Mouse (Mus musculus) hindbrain, embryonic 15.5 days (tissue): ENCODE data around the gene Zmynd12. TPM values are rescaled to one million over a fixed set of nuclear protein-coding genes. Genes with fewer than 3 reads are reported as not detected.

ENCODE experiments used
- ATAC-seq: fragments of 200-750 bp; cut with Nextera tagmentation; 2 replicates; pipeline ENCODE4 v1.8.0; 2017; ENCODE audit warnings: low read depth, moderate number of reproducible peaks, moderate TSS enrichment; ENCODE audit not compliant: low FRiP score
- H3K27ac ChIP-seq: fragments of 300-500 bp; sonication (generic); replicated peaks from 2 replicates; pipeline ENCODE4 v1.5.1; 2015; ENCODE audit warnings: mild to moderate bottlenecking, inconsistent platforms
- H3K27me3 ChIP-seq: fragments of 300-500 bp; sonication (generic); 2 replicates; pipeline ENCODE4 v1.6.1; 2015; ENCODE audit warnings: control low read depth, inconsistent platforms
- H3K36me3 ChIP-seq: fragments of 300-500 bp; sonication (generic); 2 replicates; pipeline ENCODE4 v1.6.1; 2015; ENCODE audit warnings: control low read depth, inconsistent platforms
- H3K4me1 ChIP-seq: fragments of 300-500 bp; sonication (generic); replicated peaks from 2 replicates; pipeline ENCODE4 v1.6.1; 2015; ENCODE audit warnings: control low read depth, inconsistent platforms
- H3K4me2 ChIP-seq: fragments of 300-500 bp; sonication (generic); 2 replicates; pipeline ENCODE4 v1.6.1; 2015; ENCODE audit warnings: moderate library complexity, mild to moderate bottlenecking, inconsistent platforms
- H3K4me3 ChIP-seq: fragments of 300-500 bp; sonication (generic); 2 replicates; pipeline ENCODE4 v1.5.1; 2015; ENCODE audit warnings: mild to moderate bottlenecking, inconsistent platforms
- H3K9ac ChIP-seq: fragments of 300-500 bp; sonication (generic); 2 replicates; pipeline ENCODE4 v1.6.1; 2015; ENCODE audit warnings: inconsistent platforms
- H3K9me3 ChIP-seq: fragments of 300-500 bp; sonication (generic); 2 replicates; pipeline ENCODE4 v1.6.1; 2016; ENCODE audit warnings: control low read depth, inconsistent platforms
- WGBS: fragments of 180-500 bp; shearing (Covaris S2); methylation state at CpG from one replicate; pipeline ENCODE4 v1.1.7; 2015; 5-methylcytosine and 5-hydroxymethylcytosine counted together
- polyA plus RNA-seq: library from polyadenylated mRNA; unstranded; fragments of >200 nt; fragmentation: Nextera tagmentation; extraction: Ambion mirVana; gene quantifications from 2 replicates; pipeline ENCODE4 v1.2.1, GENCODE M21; 2015

Zmynd12 gene
- polyA plus RNA-seq = 0.35 and 0.47 TPM in 2 replicates

- ATAC-seq = peak; percentile 96
- Histone ChIP-seq H3K9ac (peak within 1 kb of the TSS; percentile 73), H3K36me3 (no peaks in the 10 kb centered on the region), H3K9me3 (no peaks in the 10 kb centered on the region), H3K27ac (peak within 1 kb of the TSS; percentile 94), H3K4me3 (peak within 1 kb of the TSS; percentile 71), H3K27me3 (no peaks in the 10 kb centered on the region), H3K4me2 (peak within 1 kb of the TSS; percentile 87), H3K4me1 (peaks cover 22% of the 10 kb centered on the region)
- under 1% methylated on average over 52 of the region's 52 CpGs for WGBS
Measured at GRCm38 (mm10) chr4:119422294-119422964, at the start of gene Zmynd12, which contains the start of gene Ppcs. Gene Zmynd12, plus strand, starts transcription at chr4:119422814. Gene Ppcs, minus strand, starts transcription at chr4:119422420.

DNA sequence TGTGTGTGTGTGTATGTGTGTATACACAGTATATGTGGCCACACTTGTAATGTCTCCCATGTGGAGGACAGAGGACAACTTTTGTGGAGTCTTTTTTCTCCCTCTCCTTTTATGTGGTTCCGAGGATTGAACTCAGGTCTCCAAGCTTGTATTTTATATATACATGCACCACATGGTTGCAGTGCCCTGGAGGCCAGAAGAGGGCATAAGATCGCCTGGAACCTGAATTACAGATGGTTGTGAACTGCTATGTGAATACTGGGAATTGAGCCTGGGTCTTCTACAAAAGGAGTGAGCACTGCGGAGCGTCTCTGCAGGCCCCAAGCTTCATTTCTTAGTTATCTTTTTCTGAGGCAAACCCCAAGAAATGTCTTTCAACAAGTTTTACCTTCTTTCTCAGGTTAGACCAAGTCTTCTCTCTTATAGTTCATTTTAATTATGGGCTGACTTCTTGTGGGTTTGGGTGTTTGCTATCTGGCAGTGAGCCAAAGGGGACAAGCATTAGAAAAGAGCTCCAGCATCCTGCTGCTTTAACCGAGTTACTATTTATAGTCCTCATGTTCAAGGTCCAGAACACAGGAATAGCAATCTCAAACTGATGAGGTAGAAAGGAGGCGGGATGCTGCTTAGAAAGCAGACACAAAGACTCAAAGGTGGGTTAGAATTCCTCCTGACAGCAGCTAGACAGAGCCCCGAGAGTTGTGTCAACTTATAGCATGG lies 41.0 kb upstream of the Zmynd12 start:
- Histone ChIP-seq H3K27me3 (no peaks in the 10 kb centered on the region), H3K4me1 (no peaks in the 10 kb centered on the region), H3K36me3 (no peaks in the 10 kb centered on the region), H3K9ac (no peak overlapping the region), H3K4me2 (no peak overlapping the region), H3K27ac (no peak overlapping the region), H3K9me3 (no peaks in the 10 kb centered on the region), H3K4me3 (no peak overlapping the region)
- ATAC-seq = no peak
- WGBS = 77% methylated on average over 7 of the region's 7 CpGs

- Histone ChIP-seq H3K4me1 (no peaks in the 10 kb centered on the region), H3K36me3 (peaks cover 16% of the 10 kb centered on the region; the same call in 1 of the 2 replicates), H3K27ac (no peak overlapping the region), H3K9me3 (no peaks in the 10 kb centered on the region), H3K27me3 (no peaks in the 10 kb centered on the region), H3K9ac (no peak overlapping the region), H3K4me2 (no peak overlapping the region), H3K4me3 (no peak overlapping the region)
- no peak for ATAC-seq
- 37% methylated on average over 3 of the region's 3 CpGs for WGBS
Measured at GRCm38 (mm10) chr4:119389184-119389583, 33.4 kb upstream of the Zmynd12 start.

DNA sequence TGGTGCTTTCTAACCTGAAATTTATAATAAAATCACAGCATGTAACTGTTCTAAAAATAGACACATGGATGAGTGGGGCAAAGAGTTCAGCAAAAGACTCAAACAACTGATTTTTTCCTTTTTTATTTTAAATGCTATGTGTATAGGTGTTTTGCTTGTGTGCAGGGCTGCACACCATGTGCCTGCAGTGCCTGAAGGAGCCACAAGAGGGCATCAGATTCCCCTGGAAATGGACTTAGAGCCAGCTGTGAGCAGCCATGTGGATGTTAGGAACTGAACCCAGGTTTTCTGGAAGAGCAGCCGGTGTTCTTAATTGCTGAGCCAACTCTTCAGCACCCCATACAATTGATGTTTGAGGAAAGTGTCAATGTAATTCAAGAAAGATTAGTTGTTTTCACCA lies 32.2 kb upstream of the Zmynd12 start:
- ATAC-seq = no peak
- WGBS = 82% methylated on average over 1 of the region's 1 CpGs
- no peaks in the 10 kb centered on the region for H3K9me3 ChIP-seq
- no peaks in the 10 kb centered on the region for H3K27me3 ChIP-seq
- H3K9ac ChIP-seq = no peak overlapping the region
- no peak overlapping the region for H3K27ac ChIP-seq
- no peaks in the 10 kb centered on the region for H3K4me1 ChIP-seq
- H3K36me3 ChIP-seq = peaks cover 16% of the 10 kb centered on the region; the same call in 1 of the 2 replicates
- no peak overlapping the region for H3K4me3 ChIP-seq
- no peak overlapping the region for H3K4me2 ChIP-seq

- Histone ChIP-seq H3K36me3 (peaks cover 24% of the 10 kb centered on the region), H3K9ac (no peak overlapping the region), H3K27me3 (no peaks in the 10 kb centered on the region), H3K27ac (no peak overlapping the region), H3K4me2 (no peak overlapping the region), H3K4me3 (no peak overlapping the region), H3K4me1 (no peaks in the 10 kb centered on the region), H3K9me3 (peaks cover 11% of the 10 kb centered on the region)
- 81% methylated on average over 7 of the region's 7 CpGs for WGBS
- ATAC-seq = no peak
Measured at GRCm38 (mm10) chr4:119398751-119399150, 23.9 kb upstream of the Zmynd12 start.

DNA sequence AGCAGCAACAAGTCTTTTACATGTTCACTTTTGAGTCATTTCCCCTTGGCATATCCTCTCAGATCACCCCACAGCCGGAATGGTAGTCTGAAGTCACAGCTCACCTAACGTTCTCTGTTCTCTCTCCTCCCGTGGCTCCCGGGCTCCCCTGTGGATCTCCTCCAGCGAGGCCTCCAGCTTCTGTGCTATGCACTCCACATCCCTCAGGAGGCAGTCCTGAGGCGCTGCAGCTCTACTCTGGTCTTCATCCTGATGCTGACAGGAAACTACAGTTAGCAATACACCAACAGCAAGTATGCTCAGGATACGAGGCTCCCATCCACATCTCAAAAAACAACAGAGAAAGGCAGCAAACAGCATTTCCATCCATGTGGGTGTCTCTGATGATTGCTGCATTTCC lies 21.7 kb upstream of the Zmynd12 start:
- no peak overlapping the region for H3K4me3 ChIP-seq
- no peaks in the 10 kb centered on the region for H3K27me3 ChIP-seq
- H3K4me2 ChIP-seq = no peak overlapping the region
- peaks cover 11% of the 10 kb centered on the region for H3K9me3 ChIP-seq
- WGBS = 65% methylated on average over 7 of the region's 7 CpGs
- no peak overlapping the region for H3K9ac ChIP-seq
- no peak for ATAC-seq
- H3K4me1 ChIP-seq = no peaks in the 10 kb centered on the region
- no peak overlapping the region for H3K27ac ChIP-seq
- peaks cover 27% of the 10 kb centered on the region for H3K36me3 ChIP-seq

- WGBS = 54% methylated on average over 2 of the region's 2 CpGs
- Histone ChIP-seq H3K36me3 (peaks cover 20% of the 10 kb centered on the region), H3K4me2 (no peak overlapping the region), H3K4me3 (no peak overlapping the region), H3K27ac (no peak overlapping the region), H3K9me3 (peaks cover 11% of the 10 kb centered on the region), H3K27me3 (no peaks in the 10 kb centered on the region), H3K9ac (no peak overlapping the region), H3K4me1 (no peaks in the 10 kb centered on the region)
- ATAC-seq = no peak
Measured at GRCm38 (mm10) chr4:119403431-119403830, 19.2 kb upstream of the Zmynd12 start.

GRCm38 (mm10) chr4:119411877-119412650 lies 10.6 kb upstream of the Zmynd12 start:
- ATAC-seq = no peak
- no peaks in the 10 kb centered on the region for H3K36me3 ChIP-seq
- H3K4me1 ChIP-seq = peaks cover 19% of the 10 kb centered on the region
- WGBS = 77% methylated on average over 12 of the region's 12 CpGs
- H3K9me3 ChIP-seq = no peaks in the 10 kb centered on the region
- no peak overlapping the region for H3K27ac ChIP-seq
- 0 out of 2 replicates have a peak overlapping the region, but pooled peaks have one; percentile 16 for H3K4me2 ChIP-seq
- no peak overlapping the region for H3K4me3 ChIP-seq
- no peaks in the 10 kb centered on the region for H3K27me3 ChIP-seq
- no peak overlapping the region for H3K9ac ChIP-seq

DNA sequence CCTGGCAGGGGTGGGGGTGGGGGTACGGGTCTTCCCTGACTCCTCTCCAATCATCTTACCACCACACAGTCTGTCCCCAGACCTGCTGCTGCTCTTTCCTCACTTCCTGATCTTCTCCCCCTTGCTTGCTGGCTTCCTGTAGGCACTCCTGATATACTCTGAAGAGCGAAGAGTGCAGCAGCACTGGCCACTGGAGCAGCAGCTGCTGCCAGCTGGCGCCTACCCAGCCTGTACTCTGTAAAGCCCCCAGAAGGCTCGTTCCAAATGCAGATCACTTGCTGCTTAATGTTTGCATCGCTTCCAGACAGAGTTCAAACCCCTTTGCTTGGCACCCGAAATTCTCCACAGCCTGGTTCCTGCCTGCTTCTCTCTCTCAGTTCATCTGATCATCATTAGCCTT lies 9.8 kb upstream of the Zmynd12 start:
- H3K36me3 ChIP-seq = no peaks in the 10 kb centered on the region
- peak; percentile 35; the same call in 1 of the 2 replicates for ATAC-seq
- H3K4me1 ChIP-seq = peaks cover 19% of the 10 kb centered on the region
- no peak overlapping the region for H3K4me3 ChIP-seq
- no peaks in the 10 kb centered on the region for H3K9me3 ChIP-seq
- WGBS = 44% methylated on average over 6 of the region's 6 CpGs
- no peak overlapping the region for H3K9ac ChIP-seq
- H3K27ac ChIP-seq = peak overlapping the region; percentile 31; the same call in 1 of the 2 replicates
- peak overlapping the region; percentile 16; the same call in 1 of the 2 replicates for H3K4me2 ChIP-seq
- H3K27me3 ChIP-seq = no peaks in the 10 kb centered on the region

DNA sequence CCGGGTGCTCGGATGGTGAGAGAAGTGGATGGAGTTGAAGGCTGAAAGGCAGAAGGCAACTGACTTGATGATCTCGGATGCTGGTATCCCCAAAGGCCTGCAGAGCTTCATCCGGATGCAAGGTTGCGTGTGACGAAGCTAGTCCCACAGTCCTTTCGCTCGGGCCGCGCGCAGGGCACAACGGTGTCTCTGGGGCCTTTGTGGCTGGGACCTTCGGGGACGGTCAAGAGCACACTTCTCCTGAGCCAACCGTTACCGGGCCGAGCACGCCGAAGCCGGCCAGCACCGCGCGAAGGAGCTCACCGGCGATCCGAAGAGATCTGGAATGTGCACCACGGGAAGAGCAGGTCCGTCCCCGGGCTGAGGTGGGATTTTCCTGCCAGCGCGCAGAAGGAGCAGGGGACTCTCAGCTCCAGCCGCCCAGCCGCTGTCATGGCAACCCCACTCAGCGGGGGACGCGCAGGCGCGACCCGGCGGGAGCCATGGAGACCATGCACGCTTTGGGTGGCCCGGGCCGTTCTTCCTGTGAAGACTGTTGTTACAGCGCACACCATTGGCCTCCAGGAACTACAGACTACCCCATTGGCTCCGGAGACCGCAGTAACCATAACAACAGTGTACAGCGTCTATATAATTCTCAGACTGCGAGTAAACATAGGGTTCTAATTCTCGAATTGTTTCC lies 7.4 kb upstream of the Zmynd12 start, which contains the start of gene Ccdc30:
Gene Ccdc30, minus strand, starts transcription at position 450 of the 682 bp plus-strand sequence.
- peak within 1 kb of the TSS; percentile 55 for H3K9ac ChIP-seq
- under 1% methylated on average over 49 of the region's 49 CpGs for WGBS
- H3K36me3 ChIP-seq = no peaks in the 10 kb centered on the region
- H3K4me1 ChIP-seq = peaks cover 19% of the 10 kb centered on the region
- peak within 1 kb of the TSS; percentile 81 for H3K27ac ChIP-seq
- H3K4me2 ChIP-seq = peak within 1 kb of the TSS; percentile 80
- H3K27me3 ChIP-seq = no peaks in the 10 kb centered on the region
- ATAC-seq = peak; percentile 99
- H3K4me3 ChIP-seq = peak within 1 kb of the TSS; percentile 62
- no peaks in the 10 kb centered on the region for H3K9me3 ChIP-seq

DNA sequence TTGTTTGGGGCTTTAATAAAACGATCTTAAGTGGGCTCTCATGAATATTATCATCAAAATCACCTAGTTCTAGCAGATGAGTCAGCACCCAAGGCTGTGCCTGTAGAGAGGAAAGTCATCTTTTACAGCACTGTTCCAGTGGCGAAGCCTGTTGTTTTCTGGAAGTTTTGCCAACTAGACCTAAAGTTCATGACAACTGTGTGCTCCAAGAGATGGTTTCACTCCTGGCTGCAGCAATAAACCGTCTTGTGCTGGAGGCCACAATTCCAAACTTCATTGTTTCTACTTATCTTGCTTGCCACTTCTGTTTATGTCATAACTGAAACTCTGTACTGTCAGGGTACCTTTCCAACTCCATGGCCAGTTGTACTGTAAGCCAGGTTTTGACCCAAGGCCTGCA lies 5.3 kb upstream of the Zmynd12 start:
- WGBS = 89% methylated on average over 3 of the region's 3 CpGs
- H3K4me3 ChIP-seq = no peak overlapping the region
- ATAC-seq = no peak

More for the DNA sequence above, 5.3 kb upstream of the Zmynd12 start:
- Histone ChIP-seq H3K27me3 (no peaks in the 10 kb centered on the region), H3K27ac (no peak overlapping the region), H3K9ac (no peak overlapping the region), H3K9me3 (no peaks in the 10 kb centered on the region), H3K36me3 (no peaks in the 10 kb centered on the region), H3K4me2 (no peak overlapping the region), H3K4me1 (peaks cover 32% of the 10 kb centered on the region)
